Mouse (Mus musculus) bone marrow macrophage, adult 2 months (primary cell): ENCODE results near the gene Abca1.

ENCODE experiments used
- CTCF ChIP-seq: IDR thresholded peaks from 2 replicates; pipeline ENCODE4 v1.5.1; 2012; ENCODE audit warnings: low read depth, mild to moderate bottlenecking, low read length, moderate library complexity
- POLR2A ChIP-seq: IDR thresholded peaks from 2 replicates; pipeline ENCODE4 v1.6.1; 2012; ENCODE audit warnings: mild to moderate bottlenecking, low read depth, low read length, borderline replicate concordance

- TF ChIP-seq CTCF = no peak
- TF ChIP-seq POLR2A = no peak
Measured at GRCm38 (mm10) chr4:53121084-53121483, 38.6 kb downstream of the Abca1 start.
